Mouse (Mus musculus) heart, adult 2 months (tissue): Measurements from ENCODE around the gene Rasgrf1. TPM values are rescaled to one million over a fixed set of nuclear protein-coding genes. Genes with fewer than 3 reads are reported as not detected.

Experiments
- DNase-seq, 2 experiments: peaks; one replicate each; pipeline ENCODE4 v3.0.0; 2021
- H3K27ac ChIP-seq: fragments of 200-600 bp; 2 replicates; pipeline ENCODE4 v1.8.1; 2022
- H3K27me3 ChIP-seq: fragments of 200-500 bp; 2 replicates; pipeline ENCODE4 v1.6.1; 2012; ENCODE audit warnings: mild to moderate bottlenecking, low read length, inconsistent platforms, mixed read lengths; ENCODE audit not compliant: control insufficient read depth, insufficient read depth
- H3K36me3 ChIP-seq: fragments of 200-500 bp; 2 replicates; pipeline ENCODE4 v1.6.1; 2012; ENCODE audit warnings: low read length, inconsistent platforms; ENCODE audit not compliant: control insufficient read depth, insufficient read depth
- H3K4me1 ChIP-seq: fragments of 200-500 bp; 2 replicates; pipeline ENCODE4 v1.6.1; 2011; ENCODE audit warnings: low read length; ENCODE audit not compliant: control insufficient read depth, insufficient read depth
- H3K4me3 ChIP-seq: fragments of 200-600 bp; 2 replicates; pipeline ENCODE4 v1.8.1; 2022
- H3K79me2 ChIP-seq: fragments of 200-500 bp; replicated peaks from 2 replicates; pipeline ENCODE4 v1.6.1; 2012; ENCODE audit warnings: mild to moderate bottlenecking, inconsistent platforms, low read length, moderate library complexity, mixed read lengths; ENCODE audit not compliant: control insufficient read depth, insufficient read depth
- H3K9ac ChIP-seq: fragments of 200-500 bp; 2 replicates; pipeline ENCODE4 v1.6.1; 2012; ENCODE audit warnings: low read depth, mild to moderate bottlenecking, control low read depth, inconsistent platforms, low read length, mixed read lengths
- CTCF ChIP-seq: fragments of 200-600 bp; IDR thresholded peaks from 2 replicates; pipeline ENCODE4 v1.8.1; 2022; ENCODE audit warnings: antibody characterized with exemption, mild to moderate bottlenecking, moderate library complexity
- EP300 ChIP-seq: fragments of 200-500 bp; IDR thresholded peaks from 2 replicates; pipeline ENCODE4 v1.6.1; 2011; ENCODE audit warnings: low read depth, low read length, control low read depth; ENCODE audit not compliant: insufficient read depth
- POLR2A ChIP-seq: fragments of 200-500 bp; IDR thresholded peaks from 2 replicates; pipeline ENCODE4 v1.6.1; 2011; ENCODE audit warnings: mild to moderate bottlenecking, low read depth, low read length, control low read depth; ENCODE audit not compliant: insufficient read depth
- WGBS: fragments of 180-500 bp; shearing (Covaris S2); methylation state at CpG from one replicate; pipeline ENCODE4 v1.1.7; 2018; 5-methylcytosine and 5-hydroxymethylcytosine counted together
- intact Hi-C: fragments of 180-260 bp; cut with DNase I; formaldehyde crosslinking; loops from one replicate; pipeline ENCODE4 v1.15.1; 2025
- polyA plus RNA-seq: library from polyadenylated mRNA; depleted of rRNA; stranded (reverse); fragments of >200 nt; gene quantifications from 2 replicates; pipeline ENCODE4 v1.2.3, GENCODE M21; 2012
- total RNA-seq, 2 experiments: library from RNA; stranded (reverse); gene quantifications; 2 replicates each; pipeline ENCODE4 v1.2.3; 2021

Gene Rasgrf1
- total and polyA plus RNA-seq, 3 experiments = not detected

- H3K4me3 ChIP-seq = no peak overlapping the region
- TF ChIP-seq POLR2A (no peak), EP300 (no peak), CTCF (no peak)
- DNase-seq = no peak
- no peaks in the 10 kb centered on the region for H3K36me3 ChIP-seq
- H3K27ac ChIP-seq = no peak overlapping the region
- no peak overlapping the region for H3K9ac ChIP-seq
- 0 out of 2 replicates have a peak, but pooled peaks cover 5% of the 10 kb centered on the region for H3K27me3 ChIP-seq
- no peaks in the 10 kb centered on the region for H3K79me2 ChIP-seq
- WGBS = 23% methylated on average over 2 of the region's 2 CpGs
- intact Hi-C loops = no loop called here
- no peaks in the 10 kb centered on the region for H3K4me1 ChIP-seq
Observed at GRCm38 (mm10) chr9:89869594-89869993, 40.1 kb upstream of the Rasgrf1 start.

GRCm38 (mm10) chr9:89870531-89871150 is 39.1 kb upstream of the Rasgrf1 start:
- intact Hi-C loops = no loop called here
- no peak overlapping the region for H3K9ac ChIP-seq
- WGBS = 19% methylated on average over 8 of the region's 8 CpGs
- H3K36me3 ChIP-seq = no peaks in the 10 kb centered on the region
- 0 out of 2 replicates have a peak, but pooled peaks cover 5% of the 10 kb centered on the region for H3K27me3 ChIP-seq
- TF ChIP-seq POLR2A (no peak), CTCF (no peak), EP300 (no peak)
- H3K4me1 ChIP-seq = no peaks in the 10 kb centered on the region
- H3K79me2 ChIP-seq = no peaks in the 10 kb centered on the region
- H3K4me3 ChIP-seq = no peak overlapping the region
- no peak for DNase-seq
- H3K27ac ChIP-seq = no peak overlapping the region

- H3K36me3 ChIP-seq = no peaks in the 10 kb centered on the region
- H3K4me1 ChIP-seq = no peaks in the 10 kb centered on the region
- TF ChIP-seq POLR2A (no peak), EP300 (no peak), CTCF (no peak)
- no peaks in the 10 kb centered on the region for H3K79me2 ChIP-seq
- no peak overlapping the region for H3K4me3 ChIP-seq
- DNase-seq = peak in 1 of 2 experiments; percentile 29
- WGBS = 70% methylated on average over 6 of the region's 6 CpGs
- intact Hi-C loops = no loop called here
- no peak overlapping the region for H3K27ac ChIP-seq
- H3K27me3 ChIP-seq = 0 out of 2 replicates have a peak, but pooled peaks cover 3% of the 10 kb centered on the region
- no peak overlapping the region for H3K9ac ChIP-seq
Observed at GRCm38 (mm10) chr9:89872137-89872536, 37.6 kb upstream of the Rasgrf1 start.

- Histone ChIP-seq H3K27ac (no peak overlapping the region), H3K27me3 (0 out of 2 replicates have a peak, but pooled peaks cover 2% of the 10 kb centered on the region), H3K4me1 (no peaks in the 10 kb centered on the region), H3K79me2 (no peaks in the 10 kb centered on the region), H3K4me3 (no peak overlapping the region), H3K9ac (no peak overlapping the region), H3K36me3 (no peaks in the 10 kb centered on the region)
- TF ChIP-seq POLR2A (no peak), CTCF (no peak), EP300 (no peak)
- intact Hi-C loops = no loop called here
- 41% methylated on average over 7 of the region's 7 CpGs for WGBS
- DNase-seq = peak in 1 of 2 experiments; percentile 30
Observed at GRCm38 (mm10) chr9:89874434-89874833, 35.3 kb upstream of the Rasgrf1 start.

GRCm38 (mm10) chr9:89875551-89875950 is 34.2 kb upstream of the Rasgrf1 start:
- 59% methylated on average over 5 of the region's 5 CpGs for WGBS
- TF ChIP-seq CTCF (no peak), EP300 (no peak), POLR2A (no peak)
- H3K4me1 ChIP-seq = no peaks in the 10 kb centered on the region
- H3K27me3 ChIP-seq = peaks cover 8% of the 10 kb centered on the region
- no peak overlapping the region for H3K27ac ChIP-seq
- DNase-seq = no peak
- intact Hi-C loops = no loop called here
- no peaks in the 10 kb centered on the region for H3K79me2 ChIP-seq
- no peak overlapping the region for H3K4me3 ChIP-seq
- H3K9ac ChIP-seq = no peak overlapping the region
- H3K36me3 ChIP-seq = no peaks in the 10 kb centered on the region

- TF ChIP-seq POLR2A (no peak), CTCF (no peak), EP300 (no peak)
- Histone ChIP-seq H3K27me3 (peaks cover 14% of the 10 kb centered on the region), H3K79me2 (no peaks in the 10 kb centered on the region), H3K4me3 (no peak overlapping the region), H3K27ac (no peak overlapping the region), H3K9ac (no peak overlapping the region), H3K36me3 (no peaks in the 10 kb centered on the region), H3K4me1 (no peaks in the 10 kb centered on the region)
- no peak for DNase-seq
- intact Hi-C loops = no loop called here
- 51% methylated on average over 11 of the region's 11 CpGs for WGBS
Observed at GRCm38 (mm10) chr9:89878471-89879020, 31.2 kb upstream of the Rasgrf1 start.
